In genomic region chr14:13454991-13455390, GRCm38 (mm10) we compare ENCODE assay signal across 21 mouse cellular contexts.
DNase-seq lines count a peak whose midpoint lies in the region; ATAC-seq and TF ChIP-seq lines count a peak whose summit lies in the region.
"Had no signal": no experiment of that assay in that cellular context is flagged by ENCODE, and none has a peak within 500 bp of the region (broad histone marks: within the 10 kb centered on the region; RNA-seq: fewer than 3 reads in every experiment).

No protein-coding gene starts in this region.

- peak overlapping the region; percentile 11; the same call in 1 of the 2 replicates for H3K4me3 ChIP-seq in cortical plate, adult 2 months (ENCODE audit: insufficient read depth, low read length)
- no peak overlapping the region for H3K4me3 ChIP-seq in hindbrain, embryonic 12.5 days
- H3K4me3 ChIP-seq in midbrain, embryonic 13.5 days (replicated peaks) = no peak overlapping the region
- no peak overlapping the region for H3K4me3 ChIP-seq in liver, embryonic 12.5 days
- H3K4me3 ChIP-seq: embryonic facial prominence, embryonic 15.5 days; heart, embryonic 10.5 days; layer of hippocampus, adult 2 months; liver, embryonic 15.5 days; myocyte had no signal

- H3K4me1 ChIP-seq in cortical plate, adult 2 months (ENCODE audit: control insufficient read depth, insufficient read depth, low read length) = peaks cover 2% of the 10 kb centered on the region; the same call in 1 of the 2 replicates
- H3K4me1 ChIP-seq in hindbrain, embryonic 12.5 days = no peaks in the 10 kb centered on the region
- peaks cover 19% of the 10 kb centered on the region for H3K4me1 ChIP-seq in midbrain, embryonic 13.5 days (replicated peaks)
- H3K4me1 ChIP-seq in liver, embryonic 12.5 days = no peaks in the 10 kb centered on the region
- H3K4me1 ChIP-seq: embryonic facial prominence, embryonic 15.5 days; heart, embryonic 10.5 days; liver, embryonic 15.5 days had no signal

- no peak overlapping the region for H3K27ac ChIP-seq in cortical plate, adult 2 months (ENCODE audit: insufficient read depth, low read length)
- H3K27ac ChIP-seq in hindbrain, embryonic 12.5 days = no peak overlapping the region
- peak overlapping the region; percentile 39; the same call in 1 of the 2 replicates for H3K27ac ChIP-seq in midbrain, embryonic 13.5 days
- no peak overlapping the region for H3K27ac ChIP-seq in liver, embryonic 12.5 days
- H3K27ac ChIP-seq: embryonic facial prominence, embryonic 15.5 days; heart, embryonic 10.5 days; layer of hippocampus, adult 2 months; liver, embryonic 15.5 days had no signal

- TF ChIP-seq POLR2A in cortical plate, adult 2 months (IDR thresholded peaks at IDR 0.05; ENCODE audit: extremely low read depth, insufficient read depth, low read length) = no peak

- no peaks in the 10 kb centered on the region for H3K27me3 ChIP-seq in hindbrain, embryonic 12.5 days
- no peaks in the 10 kb centered on the region for H3K27me3 ChIP-seq in midbrain, embryonic 13.5 days
- H3K27me3 ChIP-seq in liver, embryonic 12.5 days (replicated peaks) = no peaks in the 10 kb centered on the region
- H3K27me3 ChIP-seq: embryonic facial prominence, embryonic 15.5 days; liver, embryonic 15.5 days had no signal

- no peak for ATAC-seq in hindbrain, embryonic 12.5 days (ENCODE audit: low FRiP score)
- no peak for ATAC-seq in midbrain, embryonic 13.5 days
- ATAC-seq in liver, embryonic 12.5 days = no peak
- ATAC-seq: lung, postnatal 0 days had no signal

- H3K9ac ChIP-seq in hindbrain, embryonic 12.5 days = no peak overlapping the region
- no peak overlapping the region for H3K9ac ChIP-seq in midbrain, embryonic 13.5 days (replicated peaks)
- no peak overlapping the region for H3K9ac ChIP-seq in liver, embryonic 12.5 days
- H3K9ac ChIP-seq: embryonic facial prominence, embryonic 15.5 days; liver, embryonic 15.5 days had no signal

- TF ChIP-seq CTCF in cortical plate, adult 2 months (IDR thresholded peaks at IDR 0.05; ENCODE audit: extremely low read depth, insufficient read depth, low read length) = no peak

- no peaks in the 10 kb centered on the region for H3K36me3 ChIP-seq in hindbrain, embryonic 12.5 days
- no peaks in the 10 kb centered on the region for H3K36me3 ChIP-seq in midbrain, embryonic 13.5 days
- no peaks in the 10 kb centered on the region for H3K36me3 ChIP-seq in liver, embryonic 12.5 days
- H3K36me3 ChIP-seq: embryonic facial prominence, embryonic 15.5 days; heart, embryonic 10.5 days; liver, embryonic 15.5 days had no signal

- DNase-seq in Muller cell, postnatal 12 days (ENCODE audit: inconsistent ontology term) = peak; percentile 36
- DNase-seq in right cerebral cortex, postnatal 14 days = no peak
- DNase-seq in embryo, embryonic 11 days = no peak
- DNase-seq in yolk sac, embryonic 10.5 days (ENCODE audit: low spot score) = no peak
- DNase-seq: adrenal gland, adult 2 months; kidney, adult 2 months; kidney, postnatal 10 days; layer of hippocampus, postnatal 36 days; right cerebral cortex, adult 18-20 months; spleen, adult 18-20 months; thymus, postnatal 36 days had no signal

- H3K4me2 ChIP-seq in hindbrain, embryonic 12.5 days (replicated peaks) = 0 out of 2 replicates have a peak overlapping the region, but pooled peaks have one; percentile 6
- no peak overlapping the region for H3K4me2 ChIP-seq in midbrain, embryonic 13.5 days (replicated peaks)
- no peak overlapping the region for H3K4me2 ChIP-seq in liver, embryonic 12.5 days
- H3K4me2 ChIP-seq: embryonic facial prominence, embryonic 15.5 days; liver, embryonic 15.5 days had no signal

- no peaks in the 10 kb centered on the region for H3K9me3 ChIP-seq in hindbrain, embryonic 12.5 days (replicated peaks)
- no peaks in the 10 kb centered on the region for H3K9me3 ChIP-seq in midbrain, embryonic 13.5 days
- no peaks in the 10 kb centered on the region for H3K9me3 ChIP-seq in liver, embryonic 12.5 days (replicated peaks)
- H3K9me3 ChIP-seq: embryonic facial prominence, embryonic 15.5 days; heart, embryonic 10.5 days; liver, embryonic 15.5 days had no signal
